Mouse (Mus musculus) CH12.LX (cell line): Measurements from ENCODE around the gene Zfp688.

ENCODE experiments used
- BHLHE40 ChIP-seq: IDR thresholded peaks from 2 replicates; pipeline ENCODE4 v1.6.1; 2011; ENCODE audit warnings: mild to moderate bottlenecking, low read depth, low read length, improper control_type of control experiment
- CHD2 ChIP-seq: IDR thresholded peaks from 2 replicates; pipeline ENCODE4 v1.6.1; 2011; ENCODE audit warnings: low read length, improper control_type of control experiment
- CTCF ChIP-seq, 2 experiments: IDR thresholded peaks in 1 of 2; conservative IDR thresholded peaks in 1 of 2; 2 replicates each; pipeline ENCODE4 v1.5.1; 2011 to 2012; ENCODE audit warnings: low read depth in 2 of 2, low read length in 2 of 2, improper control_type of control experiment in 1 of 2, inconsistent platforms in 1 of 2, mild to moderate bottlenecking in 1 of 2, moderate library complexity in 1 of 2
- EP300 ChIP-seq: IDR thresholded peaks from 2 replicates; pipeline ENCODE4 v1.6.1; 2011; ENCODE audit warnings: low read length, improper control_type of control experiment
- IRF4 ChIP-seq: IDR thresholded peaks from 2 replicates; pipeline ENCODE4 v1.6.1; 2014; ENCODE audit warnings: low read depth, mild to moderate bottlenecking, inconsistent platforms, low read length, improper control_type of control experiment
- MAZ ChIP-seq: IDR thresholded peaks from 2 replicates; pipeline ENCODE4 v1.6.1; 2012; ENCODE audit warnings: low read depth, mild to moderate bottlenecking, inconsistent platforms, low read length, improper control_type of control experiment, moderate library complexity
- MXI1 ChIP-seq: IDR thresholded peaks from 2 replicates; pipeline ENCODE4 v1.6.1; 2011; ENCODE audit warnings: mild to moderate bottlenecking, low read depth, low read length, improper control_type of control experiment
- MYC ChIP-seq: IDR thresholded peaks from 2 replicates; pipeline ENCODE4 v1.6.1; 2011; ENCODE audit warnings: low read depth, mild to moderate bottlenecking, improper control_type of control experiment, low read length
- POLR2A ChIP-seq: IDR thresholded peaks from 2 replicates; pipeline ENCODE4 v1.6.1; 2011; ENCODE audit warnings: low read depth, mild to moderate bottlenecking, improper control_type of control experiment, low read length
- RCOR1 ChIP-seq: conservative IDR thresholded peaks from 2 replicates; pipeline ENCODE4 v1.6.1; 2012; ENCODE audit warnings: low read depth, mild to moderate bottlenecking, inconsistent platforms, low read length, improper control_type of control experiment
- SIN3A ChIP-seq: IDR thresholded peaks from 2 replicates; pipeline ENCODE4 v1.6.1; 2012; ENCODE audit warnings: low read length, improper control_type of control experiment, inconsistent platforms
- USF1 ChIP-seq: IDR thresholded peaks from 2 replicates; pipeline ENCODE4 v1.6.1; 2014; ENCODE audit warnings: low read depth, mild to moderate bottlenecking, inconsistent platforms, low read length, improper control_type of control experiment
- USF2 ChIP-seq: conservative IDR thresholded peaks from 2 replicates; pipeline ENCODE4 v1.6.1; 2011; ENCODE audit warnings: low read depth, low read length, improper control_type of control experiment

GRCm38 (mm10) chr7:127386641-127387392 lies 35.1 kb downstream of the Zfp688 start, which contains the start of gene 9130019O22Rik:
- TF ChIP-seq SIN3A (peak; percentile 63), CTCF (conservative IDR thresholded peaks at IDR 0.05 in 1 of 2, IDR thresholded peaks at IDR 0.05 in 1 of 2; ENCODE audit: low read depth in 2 of 2, low read length in 2 of 2) (no peak), CHD2 (no peak), USF2 (peak; percentile 97), EP300 (no peak), POLR2A (peak; percentile 82), RCOR1 (no peak), MXI1 (peak; percentile 61; the same call in 1 of the 2 replicates), USF1 (peak; percentile 95), IRF4 (no peak), MAZ (no peak), BHLHE40 (peak; percentile 79), MYC (peak; percentile 79; the same call in 1 of the 2 replicates)
